Mouse (Mus musculus): ENCODE measurements around the gene 2010111I01Rik.

DNA sequence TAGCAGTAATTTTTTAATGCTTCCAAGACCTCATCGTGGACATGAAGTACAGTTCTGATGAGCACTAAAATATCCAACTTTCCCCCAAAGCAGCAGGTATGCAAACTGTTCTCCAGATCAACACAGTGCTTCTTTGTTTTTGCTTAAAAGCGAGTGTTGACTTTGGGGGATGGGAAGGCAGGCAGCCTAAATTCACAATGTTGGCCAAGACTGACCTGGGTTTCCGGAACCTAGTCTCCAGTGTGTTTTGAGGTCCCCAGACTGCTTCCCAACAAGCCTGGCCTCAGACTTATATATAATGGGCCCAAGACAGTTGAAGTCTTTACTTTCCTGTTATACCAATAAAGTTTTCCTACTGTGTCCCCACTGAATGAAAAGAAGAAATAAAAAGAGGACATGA is 359.6 kb downstream of the 2010111I01Rik start:
- TF ChIP-seq CTCF (IDR thresholded peaks at IDR 0.05; ENCODE audit: extremely low read depth, insufficient read depth, low read length) (no peak), POLR2A (IDR thresholded peaks at IDR 0.05; ENCODE audit: extremely low read depth, insufficient read depth, low read length) (no peak)
